Mouse (Mus musculus) G1E (cell line): ENCODE results near the gene Nckap5.

Source experiments
- CTCF ChIP-seq: IDR thresholded peaks from 2 replicates; pipeline ENCODE4 v1.5.1; 2012; ENCODE audit warnings: low read depth, low read length, inconsistent platforms, mixed read lengths
- GATA1 ChIP-seq: IDR thresholded peaks from 2 replicates; pipeline ENCODE4 v1.6.1; 2012; ENCODE audit warnings: borderline replicate concordance, low read length, inconsistent platforms, mixed read lengths
- POLR2AphosphoS5 ChIP-seq: IDR thresholded peaks from 2 replicates; pipeline ENCODE4 v1.6.1; 2012; ENCODE audit warnings: low read depth, low read length, inconsistent platforms; ENCODE audit not compliant: insufficient replicate concordance
- TAL1 ChIP-seq: conservative IDR thresholded peaks from 2 replicates; pipeline ENCODE4 v1.6.1; 2012; ENCODE audit warnings: low read depth, low read length, inconsistent platforms, mixed read lengths

DNA sequence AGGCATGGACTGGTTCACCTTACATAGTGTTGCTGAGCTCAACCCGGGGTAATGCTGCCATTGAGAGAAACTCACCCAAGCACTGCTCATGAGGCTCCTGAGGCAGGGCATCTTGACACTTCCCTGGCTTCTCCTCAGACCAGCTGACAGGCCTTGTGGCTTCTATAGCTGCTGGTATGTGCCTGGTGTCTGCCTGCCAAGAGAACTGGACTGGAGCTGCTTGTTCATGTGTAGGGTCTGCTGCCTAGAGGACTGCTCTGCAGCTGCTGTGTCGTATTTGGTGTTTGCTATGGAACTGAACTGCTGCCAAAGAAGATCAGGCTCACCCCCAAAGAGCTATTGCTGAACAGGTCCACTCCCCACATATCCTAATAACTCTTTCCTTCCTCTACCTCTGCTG, 327.9 kb downstream of the Nckap5 start:
- no peak for TF ChIP-seq CTCF
- no peak for TF ChIP-seq GATA1
- TF ChIP-seq POLR2AphosphoS5 = no peak
- TF ChIP-seq TAL1 = no peak
